Mouse (Mus musculus) gastrocnemius, adult 2 months (tissue): ENCODE measurements at regions not wholly inside any gene's neighbourhood (a gene's known extent, or its start where the extent isn't known, plus 50 kb on each side); places are given as distances from the start of the nearest gene placed in this dataset.

ENCODE experiments used
- DNase-seq: peaks from one replicate; pipeline ENCODE4 v3.0.0; 2022
- H3K27ac ChIP-seq: fragments of 200-600 bp; 2 replicates; pipeline ENCODE4 v1.8.1; 2022; ENCODE audit warnings: mild to moderate bottlenecking
- H3K4me3 ChIP-seq: fragments of 200-600 bp; 2 replicates; pipeline ENCODE4 v1.8.1; 2022; ENCODE audit warnings: mild to moderate bottlenecking, moderate library complexity
- CTCF ChIP-seq: fragments of 200-600 bp; IDR thresholded peaks from 2 replicates; pipeline ENCODE4 v1.8.1; 2022; ENCODE audit warnings: antibody characterized with exemption, mild to moderate bottlenecking, moderate library complexity
- intact Hi-C: fragments of 180-260 bp; cut with DNase I; formaldehyde crosslinking; loops from one replicate; pipeline ENCODE4 v1.15.1; 2025

GRCm38 (mm10) chr6:121560852-121561251 is 74.3 kb upstream of the A2m start:
- H3K27ac ChIP-seq: no peak overlapping the region
- no peak overlapping the region for H3K4me3 ChIP-seq
- no peak for DNase-seq
- intact Hi-C loops: loop anchor here (5.0 kb wide), 2 partner anchors 51 to 741 kb away; no protein-coding TSS in a partner anchor
- TF ChIP-seq CTCF: peak; percentile 60

DNA sequence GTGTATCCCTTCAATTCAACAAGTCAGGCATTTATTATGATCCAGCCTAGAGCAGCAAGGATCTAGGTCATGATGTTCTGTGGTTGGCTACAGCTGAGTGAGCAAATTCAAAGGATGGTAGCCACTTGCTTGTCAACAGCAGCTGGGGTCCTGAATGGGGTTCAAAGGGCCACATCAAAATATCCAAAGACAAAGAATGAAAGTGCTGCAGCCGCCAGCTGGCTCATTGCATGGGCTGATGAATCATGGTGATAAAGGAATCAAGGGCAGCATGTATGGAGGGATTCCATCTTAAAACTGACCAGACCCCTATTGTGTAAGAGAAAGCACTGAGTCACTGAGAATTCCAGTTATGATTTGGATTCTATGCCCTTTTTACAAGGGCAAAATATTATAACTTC is 74.8 kb upstream of the A2m start:
- Histone ChIP-seq H3K27ac (no peak overlapping the region), H3K4me3 (no peak overlapping the region)
- no peak for DNase-seq
- no peak for TF ChIP-seq CTCF
- intact Hi-C loops: loop anchor here (5.0 kb wide), 2 partner anchors 52 to 742 kb away; no protein-coding TSS in a partner anchor

- DNase-seq: no peak
- intact Hi-C loops: no loop called here
- TF ChIP-seq CTCF: peak; percentile 55
- no peak overlapping the region for H3K27ac ChIP-seq
- no peak overlapping the region for H3K4me3 ChIP-seq
These were observed 78.7 kb upstream of the A2m start for GRCm38 (mm10) chr6:121556481-121556880.

- intact Hi-C loops: no loop called here
These were observed 80.1 kb upstream of the Iqsec3 start for GRCm38 (mm10) chr6:121553501-121554132.

GRCm38 (mm10) chr6:121533521-121533920 is 60.0 kb upstream of the Iqsec3 start:
- intact Hi-C loops: loop anchor here (1.0 to 5.0 kb wide), 2 partner anchors 195 to 261 kb away; no protein-coding TSS in a partner anchor
- no peak for TF ChIP-seq CTCF
- DNase-seq: no peak
- Histone ChIP-seq H3K27ac (no peak overlapping the region), H3K4me3 (no peak overlapping the region)

More at GRCm38 (mm10) chr6:121553501-121554132, 80.1 kb upstream of the Iqsec3 start:
- no peak for TF ChIP-seq CTCF
- Histone ChIP-seq H3K4me3 (no peak overlapping the region), H3K27ac (no peak overlapping the region)
- no peak for DNase-seq

- H3K4me3 ChIP-seq: no peak overlapping the region
- DNase-seq: no peak
- no peak overlapping the region for H3K27ac ChIP-seq
- intact Hi-C loops: loop anchor here (1.0 to 5.0 kb wide), 3 partner anchors 24 to 261 kb away; no protein-coding TSS in a partner anchor
- TF ChIP-seq CTCF: peak; percentile 88
These were observed 59.4 kb upstream of the Iqsec3 start for GRCm38 (mm10) chr6:121532926-121533325.

DNA sequence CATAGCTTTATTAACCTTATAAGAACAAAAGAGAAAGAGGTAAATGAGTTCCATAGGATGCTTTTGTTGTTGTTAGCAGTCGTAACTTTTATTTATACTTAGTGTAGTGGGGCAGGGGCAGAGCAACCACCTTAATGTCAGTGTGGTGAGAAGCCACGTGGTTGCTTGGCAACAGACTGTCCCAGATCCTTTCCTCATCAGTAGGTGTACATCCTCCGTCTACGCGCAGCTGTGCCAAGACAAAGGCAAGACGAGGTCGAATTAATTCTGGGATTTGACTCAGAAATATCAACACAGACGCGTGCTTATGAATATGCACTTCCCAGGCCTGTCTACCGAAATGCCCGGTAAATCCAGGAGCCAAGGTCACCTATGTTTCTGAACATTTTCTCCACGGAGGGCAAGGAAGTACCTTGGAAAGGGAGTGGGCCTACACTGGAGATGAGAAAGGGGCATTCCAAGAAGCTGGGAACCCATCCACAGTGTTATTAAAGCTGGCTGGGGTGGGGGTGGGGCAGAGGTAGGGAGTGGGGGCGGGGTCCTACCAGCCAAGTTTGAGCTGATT is 58.4 kb upstream of the Iqsec3 start:
- no peak for DNase-seq
- TF ChIP-seq CTCF: no peak
- intact Hi-C loops: loop anchor here (1.0 to 5.0 kb wide), 2 partner anchors 23 to 260 kb away; no protein-coding TSS in a partner anchor
- Histone ChIP-seq H3K4me3 (no peak overlapping the region), H3K27ac (no peak overlapping the region)

- no peak for TF ChIP-seq CTCF
- intact Hi-C loops: no loop called here
- no peak for DNase-seq
- Histone ChIP-seq H3K4me3 (no peak overlapping the region), H3K27ac (no peak overlapping the region)
These were observed 53.8 kb upstream of the Iqsec3 start for GRCm38 (mm10) chr6:121527281-121527680.

GRCm38 (mm10) chr6:121526121-121526520 is 52.6 kb upstream of the Iqsec3 start:
- no peak overlapping the region for H3K27ac ChIP-seq
- intact Hi-C loops: no loop called here
- TF ChIP-seq CTCF: no peak
- DNase-seq: no peak
- H3K4me3 ChIP-seq: no peak overlapping the region

- Histone ChIP-seq H3K4me3 (no peak overlapping the region), H3K27ac (peak overlapping the region; percentile 38)
- no peak for TF ChIP-seq CTCF
- DNase-seq: no peak
- intact Hi-C loops: no loop called here
These were observed 51.1 kb upstream of the Iqsec3 start for GRCm38 (mm10) chr6:121524613-121524970.

GRCm38 (mm10) chr6:121523882-121524612 is 50.6 kb upstream of the Iqsec3 start:
- H3K27ac ChIP-seq: peak overlapping the region; percentile 38; the same call in 1 of the 2 replicates
- peak; percentile 75 for DNase-seq
- no peak overlapping the region for H3K4me3 ChIP-seq
- intact Hi-C loops: no loop called here
- TF ChIP-seq CTCF: no peak
